Mouse (Mus musculus): ENCODE results near the gene Mrtfa.

DNA sequence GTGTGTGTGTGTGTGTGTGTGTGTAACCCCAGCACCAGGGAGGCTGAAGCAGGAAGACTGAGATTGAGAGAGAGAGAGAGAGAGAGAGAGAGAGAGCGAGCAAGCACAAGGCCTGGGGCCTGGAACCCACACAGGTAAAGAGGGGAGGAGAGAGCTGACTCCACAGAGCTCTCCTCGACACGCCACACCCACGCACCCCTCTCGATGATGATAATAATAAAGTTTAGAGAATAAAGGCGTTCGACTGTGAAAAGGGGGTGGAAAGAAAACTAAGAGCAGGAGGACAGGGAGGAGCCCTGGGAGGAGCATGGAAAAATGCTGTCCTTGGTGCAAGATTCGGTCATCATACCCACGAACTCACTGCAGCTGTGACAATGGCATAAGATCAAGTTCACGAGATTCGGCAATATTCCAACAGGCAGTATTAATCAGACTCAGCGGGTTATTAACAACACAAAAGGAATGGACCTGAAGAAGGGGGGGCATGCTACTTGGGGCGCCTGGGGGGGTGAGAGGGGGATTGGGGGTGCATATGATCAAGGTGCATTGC lies 49.3 kb upstream of the Mrtfa start:
- TF ChIP-seq CTCF (IDR thresholded peaks at IDR 0.05) = no peak
- no peak for TF ChIP-seq EP300 (IDR thresholded peaks at IDR 0.05)

Measured in lung, postnatal 0 days (tissue).